Mouse (Mus musculus) layer of hippocampus, adult 18-20 months (tissue): ENCODE data around the gene Podxl2. TPM values are rescaled to one million over a fixed set of nuclear protein-coding genes. Genes with fewer than 3 reads are reported as not detected.

Experiments
- DNase-seq, 2 experiments: peaks; one replicate each; pipeline ENCODE4 v3.0.0; 2022; ENCODE audit warnings: low spot score in 2 of 2
- long read RNA-seq: library from polyadenylated mRNA; stranded (forward); transcript quantifications from one replicate; pipeline ENCODE4 v2.0.0, GENCODE M21; 2021
- total RNA-seq, 2 experiments: library from RNA; stranded (reverse); gene quantifications; 2 replicates each; pipeline ENCODE4 v1.2.3; 2021

The Podxl2 gene
- 100 to 1,000 TPM; 172 to 184 TPM for total RNA-seq
- long read RNA-seq, transcript Podxl2-210 (8 exons, 2,065 nt) = major isoform, 342 of 439 reads
- long read RNA-seq, transcript Podxl2-207 (2 exons, 633 nt) = minor isoform, 45 of 439 reads
- long read RNA-seq, partial matches to known transcripts = 23 of 439 reads
- long read RNA-seq, other reads (novel, unspliced or antisense) = 28 of 439 reads

DNA sequence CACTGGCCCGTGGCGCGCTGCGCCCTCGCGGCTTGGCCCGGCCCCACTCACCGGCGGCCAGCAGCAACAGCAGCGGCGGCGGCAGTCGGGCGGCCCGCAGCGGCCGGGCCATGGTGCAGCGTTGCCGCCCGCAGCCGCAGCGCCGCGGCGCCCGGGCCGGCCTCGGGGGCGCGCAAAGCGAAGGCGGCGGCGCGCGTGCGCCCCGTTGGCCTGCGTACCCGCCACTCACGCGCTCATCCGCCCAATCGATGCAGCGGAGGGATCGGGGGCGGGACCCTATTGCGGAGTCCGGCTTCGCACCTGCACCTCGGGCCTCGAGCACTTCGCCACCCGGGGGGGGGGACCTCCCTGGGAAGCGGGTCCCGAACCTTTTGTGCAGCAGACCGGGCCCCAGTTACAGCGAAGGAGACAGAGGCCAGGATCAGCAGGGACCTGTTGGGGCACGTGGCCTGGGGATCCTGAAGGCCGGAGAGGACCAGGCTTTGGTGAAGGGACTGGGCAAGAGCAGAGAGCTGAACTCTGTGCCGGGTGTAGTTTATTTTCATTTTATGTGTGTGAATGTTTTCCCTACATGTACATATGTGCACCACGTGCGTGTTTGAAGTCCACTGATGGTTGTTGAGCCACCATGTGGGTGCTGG is at the start of gene Podxl2:
Gene Podxl2 (minus strand): TSS at position 177 of the 641 bp plus-strand sequence.
- DNase-seq = peak; percentile 70 to 84

DNA sequence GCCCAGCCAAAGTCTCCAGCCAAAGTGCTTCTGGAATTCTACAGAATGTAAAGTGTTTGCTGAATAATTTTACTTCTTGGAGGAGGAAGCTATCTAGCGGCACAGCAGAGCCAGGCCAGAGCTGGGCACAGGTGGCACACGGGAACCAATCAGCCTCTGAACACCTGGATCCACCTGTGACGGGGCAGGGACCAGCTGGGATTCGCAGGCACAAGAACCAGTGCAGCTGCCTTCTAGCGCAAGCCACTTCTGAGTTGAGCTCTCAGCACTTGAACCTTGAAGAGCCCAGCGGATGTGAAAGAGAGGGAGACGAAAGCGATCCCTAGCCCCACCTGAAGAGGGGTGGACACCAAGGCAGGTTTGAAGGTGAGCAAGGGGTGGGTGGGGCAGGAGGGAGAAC is 44.0 kb upstream of the Podxl2 start:
- no peak for DNase-seq

DNA sequence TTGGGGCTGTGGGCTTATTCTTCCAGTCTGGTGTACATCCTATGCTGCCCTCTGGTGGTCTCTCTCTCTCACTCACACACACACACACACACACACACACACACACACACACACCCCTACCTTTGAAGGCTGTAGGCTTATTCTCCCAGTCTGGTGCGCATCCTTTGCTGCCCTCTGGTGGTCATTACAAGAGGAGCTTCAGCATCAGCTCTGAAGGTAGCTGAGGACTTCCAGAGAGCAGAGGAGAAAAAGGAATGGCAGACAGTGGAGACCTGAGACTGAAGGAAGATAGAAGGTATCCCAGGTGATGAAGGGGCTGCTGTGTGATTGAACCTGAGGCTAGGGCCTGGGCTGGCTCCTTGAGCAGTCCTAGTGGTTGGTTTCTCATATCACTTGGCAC is 41.3 kb upstream of the Podxl2 start:
- peak in 1 of 2 experiments; percentile 71 for DNase-seq

DNA sequence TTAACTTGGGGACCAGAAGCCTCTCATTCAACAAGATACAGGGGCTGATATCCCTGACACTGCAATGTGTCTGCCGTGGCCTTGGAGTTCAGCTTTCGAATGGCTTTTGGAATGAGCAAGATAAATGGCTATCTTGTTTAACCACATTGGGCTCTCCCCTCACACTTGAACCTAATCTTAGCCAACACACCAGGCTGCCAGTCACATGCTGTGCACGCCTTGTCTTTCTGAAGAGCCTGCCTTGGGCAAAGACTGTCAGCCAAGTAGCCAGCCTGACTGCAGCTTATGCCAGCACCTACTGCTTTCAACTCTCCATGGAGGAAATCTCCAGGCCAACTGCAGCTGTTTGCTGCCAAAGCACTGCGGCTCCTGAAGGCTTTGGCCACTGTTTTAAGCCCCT is 40.7 kb upstream of the Podxl2 start:
- no peak for DNase-seq

DNA sequence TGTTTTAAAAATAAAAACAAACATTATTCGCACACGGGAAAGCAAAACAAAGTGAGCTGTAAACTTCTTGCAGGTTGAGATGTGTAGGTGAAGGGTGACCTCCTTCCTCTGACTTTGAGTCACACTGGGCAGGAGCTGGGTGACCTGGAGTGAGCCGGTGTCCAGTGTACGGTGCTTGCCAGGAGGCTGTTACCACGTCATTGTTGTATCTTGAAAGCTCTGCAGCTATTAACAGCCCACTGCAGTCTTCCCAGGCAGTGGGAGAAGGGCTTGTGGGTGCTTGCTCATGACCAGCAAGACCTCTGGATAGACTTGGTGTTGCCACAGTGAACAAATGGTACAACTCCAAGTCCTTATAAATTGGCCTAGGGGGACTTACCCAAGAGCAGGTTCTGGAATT is 40.0 kb upstream of the Podxl2 start:
- DNase-seq = no peak

DNA sequence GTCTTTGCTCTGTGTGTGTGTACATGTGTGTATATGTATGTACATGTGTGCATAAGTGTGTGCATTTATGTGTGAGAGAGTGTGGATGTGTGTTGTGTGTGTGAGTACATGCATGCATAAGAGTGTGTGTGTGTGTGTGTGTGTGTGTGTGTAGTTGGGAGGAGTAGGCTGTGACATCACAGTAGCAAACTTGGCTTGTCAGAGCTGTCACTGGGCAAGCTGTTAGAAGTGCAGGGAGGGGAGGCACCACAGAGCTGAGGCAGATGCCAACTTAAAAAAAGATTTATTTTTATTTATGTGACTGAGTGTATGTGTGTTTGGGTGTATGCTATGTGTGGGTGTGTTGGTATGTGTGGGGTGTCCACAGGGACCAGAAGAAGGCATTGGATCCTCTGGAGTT is 38.6 kb upstream of the Podxl2 start:
- no peak for DNase-seq

DNA sequence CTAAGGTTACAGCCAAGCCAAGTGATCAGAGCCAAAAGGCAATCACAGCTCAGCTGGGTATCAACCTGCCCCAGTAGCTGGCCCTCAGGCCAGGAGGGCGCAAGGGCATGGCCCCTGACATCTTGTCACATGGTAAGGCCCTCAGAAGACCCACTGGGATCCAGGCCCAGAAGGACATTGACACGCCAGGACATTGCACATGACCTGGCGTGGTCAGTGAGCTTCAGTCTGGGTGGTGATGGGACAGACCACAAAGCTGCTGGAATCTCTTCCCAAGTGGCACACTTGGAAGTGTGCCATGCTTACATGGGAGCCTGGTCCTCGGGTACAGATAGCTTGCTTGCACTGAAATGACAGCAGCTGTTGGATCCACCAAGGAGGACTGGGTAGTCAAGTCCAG is 38.2 kb upstream of the Podxl2 start:
- DNase-seq = no peak

DNA sequence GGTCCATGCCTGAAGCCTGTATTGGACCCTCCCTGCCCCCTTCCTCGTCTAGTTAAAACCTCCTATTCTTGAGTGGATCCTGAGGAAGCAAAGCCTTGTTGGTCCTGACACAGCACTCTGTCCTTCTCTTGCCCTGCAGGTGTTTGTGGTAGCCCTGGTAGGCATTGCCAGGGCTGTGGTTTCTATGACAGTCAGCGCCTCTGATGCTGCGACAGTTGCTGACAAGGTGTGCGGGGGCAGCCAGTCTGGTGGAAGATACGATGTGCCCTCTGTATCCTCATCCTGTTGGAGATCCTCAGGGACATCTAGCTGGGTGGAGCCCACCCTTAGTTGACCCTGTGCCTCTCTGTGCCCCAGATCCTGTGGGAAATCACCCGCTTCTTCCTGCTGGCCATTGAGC is 34.3 kb upstream of the Podxl2 start:
- DNase-seq = no peak

DNA sequence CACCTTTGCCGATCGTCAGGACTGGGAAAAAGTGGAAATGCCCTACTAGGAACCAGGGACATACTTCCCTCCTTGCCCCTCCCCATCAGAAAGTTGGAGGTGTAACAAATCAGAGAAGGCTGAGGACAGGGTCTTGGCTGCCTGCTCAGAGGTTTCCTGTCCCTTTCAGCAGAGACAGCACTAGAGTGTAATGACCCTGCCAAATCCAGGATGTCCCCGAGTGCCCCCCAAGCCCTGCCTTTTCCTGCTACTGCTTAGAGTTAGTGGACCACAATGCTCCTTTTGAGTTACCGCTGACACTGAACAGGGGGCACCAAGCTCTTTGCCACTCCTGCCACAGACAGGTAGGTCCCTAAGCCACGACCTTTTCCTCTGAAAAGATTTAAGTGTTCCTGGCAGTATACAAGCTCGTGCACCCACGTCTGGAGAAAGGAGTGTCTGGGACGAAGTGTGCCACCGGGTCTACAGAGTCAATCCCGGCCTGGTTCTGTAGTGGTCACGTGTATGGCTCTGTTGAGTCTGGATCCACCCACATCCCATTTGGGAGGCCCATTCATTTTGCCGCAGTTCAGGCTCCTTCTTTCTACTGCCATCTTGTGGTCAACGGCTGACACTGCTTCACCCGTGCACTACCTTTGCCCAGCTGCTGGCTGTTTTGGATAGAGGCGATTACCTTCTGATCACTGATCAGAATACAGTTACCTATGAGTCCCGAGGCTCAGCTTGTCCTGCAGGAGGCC is 31.7 kb upstream of the Podxl2 start:
- DNase-seq = peak in 1 of 2 experiments; percentile 78

DNA sequence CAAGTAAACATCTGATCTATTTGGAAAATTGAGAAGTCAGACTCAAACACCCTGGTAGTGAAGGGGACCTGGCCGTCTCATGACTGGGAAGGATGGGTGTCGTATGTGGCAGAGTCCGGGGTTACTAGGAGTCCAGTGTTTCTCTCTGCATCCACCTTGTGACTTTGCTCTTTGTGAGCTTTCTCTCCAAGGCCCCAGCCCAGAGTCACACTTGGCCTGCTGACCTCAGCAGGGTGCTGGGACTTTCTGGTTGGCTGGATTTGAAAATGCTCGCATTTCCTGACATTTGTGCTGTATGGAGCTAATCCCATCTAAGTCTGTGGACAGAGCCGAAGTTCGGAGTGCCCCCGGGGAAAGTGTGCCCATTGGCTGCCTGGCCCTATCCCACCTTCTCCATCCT is 30.2 kb upstream of the Podxl2 start:
- DNase-seq = no peak

DNA sequence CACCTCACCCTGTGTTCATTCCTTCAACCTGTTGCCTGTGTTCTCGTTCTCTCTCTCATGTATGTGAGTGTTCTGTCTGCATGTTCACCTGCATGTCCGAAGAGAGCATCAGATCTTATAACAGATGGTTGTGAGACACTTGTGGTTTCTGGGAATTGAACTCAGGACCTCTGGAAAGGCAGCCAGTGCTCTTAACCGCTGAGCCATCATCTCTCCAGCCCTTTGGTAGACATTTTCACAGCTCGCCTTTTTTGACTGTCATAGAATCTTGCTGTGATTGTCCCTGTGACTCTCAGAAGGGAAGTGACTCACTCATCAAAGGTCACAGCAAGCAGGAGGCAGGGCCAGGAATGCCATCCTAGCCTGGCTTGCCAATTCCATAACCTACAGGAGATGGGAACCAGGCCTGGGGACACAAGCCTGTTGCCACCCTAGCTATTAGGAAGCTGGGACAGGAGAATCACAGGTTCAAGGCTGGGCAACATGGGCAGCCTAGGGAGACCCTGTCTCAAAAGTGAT is 29.7 kb upstream of the Podxl2 start:
- DNase-seq = no peak

DNA sequence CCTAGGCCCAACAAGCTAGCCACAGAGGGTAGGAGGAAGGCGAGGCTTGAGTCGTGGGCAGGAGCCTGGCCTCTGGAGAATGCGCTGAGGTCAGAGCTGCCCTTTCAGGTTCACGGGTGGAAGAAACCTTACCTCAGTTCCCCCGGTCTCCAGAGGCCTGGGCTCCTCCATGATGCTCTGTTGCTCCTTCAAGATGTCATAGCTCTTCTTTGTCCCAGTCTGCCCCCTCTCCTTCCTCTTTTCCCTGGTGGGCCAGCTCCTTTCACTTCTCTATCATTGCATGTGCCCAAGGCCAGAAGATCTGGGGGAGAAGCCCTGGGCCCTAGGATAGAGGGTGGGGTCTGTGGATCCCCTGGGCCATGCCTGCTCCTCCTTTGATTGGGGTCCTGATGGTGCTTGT is 28.9 kb upstream of the Podxl2 start:
- no peak for DNase-seq

DNA sequence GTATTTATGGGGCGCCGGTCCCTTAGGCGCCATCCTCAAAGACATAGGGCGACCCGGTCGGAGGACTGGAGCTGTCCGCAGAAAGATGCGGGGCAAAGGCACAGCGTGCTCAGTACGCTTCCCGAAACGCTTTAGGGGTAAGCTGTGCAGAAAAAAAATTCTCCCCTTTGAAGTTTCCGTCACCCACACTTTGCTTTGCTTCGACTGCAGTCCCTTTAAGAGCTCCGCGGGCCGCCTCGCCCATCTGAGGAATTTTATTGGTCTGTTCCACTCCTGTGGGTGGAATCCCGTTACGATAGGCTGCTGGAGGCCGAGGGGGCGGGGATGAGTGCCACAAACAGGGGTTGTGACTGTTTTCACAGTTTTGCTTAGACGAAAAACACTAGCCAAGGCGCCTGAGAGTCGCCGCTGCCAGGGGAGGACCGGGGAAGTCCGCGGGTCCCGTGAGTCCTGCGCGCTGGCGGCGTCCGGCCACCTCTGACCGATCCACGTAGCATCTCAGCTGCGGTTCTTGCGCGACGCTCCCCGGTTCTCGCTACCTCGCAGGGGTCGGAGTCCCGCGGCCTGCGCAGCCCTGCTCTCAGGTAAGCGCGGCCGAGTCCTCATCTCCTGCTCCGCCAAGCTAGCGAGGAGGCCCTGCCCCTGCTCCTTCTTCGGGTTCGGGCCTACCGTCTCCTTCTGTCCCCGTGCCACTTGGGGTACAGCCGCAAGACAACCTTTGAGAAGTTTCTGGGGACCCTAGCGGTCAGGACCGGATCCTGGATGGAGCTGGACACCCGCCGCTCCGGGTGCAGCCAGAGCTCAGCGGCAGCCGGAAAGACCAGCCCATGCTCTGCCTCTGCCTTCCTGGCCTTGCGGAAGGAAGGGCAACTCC is 27.3 kb upstream of the Podxl2 start, which contains the start of gene Tpra1:
Gene Tpra1 (plus strand): TSS at position 305 of the 874 bp plus-strand sequence.
- DNase-seq = peak; percentile 94 to 97

DNA sequence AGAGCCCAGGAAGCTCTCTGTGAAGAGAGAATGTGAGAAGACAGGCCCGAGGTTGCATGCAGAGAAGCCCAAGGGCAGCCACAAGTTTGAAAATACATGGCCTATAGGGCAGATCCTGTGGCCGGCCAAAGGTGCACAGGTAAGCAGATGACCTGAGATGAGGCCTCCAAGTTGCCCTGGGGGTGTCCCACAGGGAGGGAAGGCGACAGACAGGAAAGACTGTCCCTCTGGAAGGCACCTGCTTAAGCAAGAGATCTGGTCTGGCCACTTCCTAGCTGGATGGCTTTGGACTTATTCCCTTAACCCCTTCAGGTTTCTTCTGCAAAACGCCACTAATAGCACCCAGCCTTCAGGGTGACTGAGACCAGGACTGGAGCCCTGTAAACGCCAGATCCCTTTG is 26.6 kb upstream of the Podxl2 start:
- DNase-seq = no peak

DNA sequence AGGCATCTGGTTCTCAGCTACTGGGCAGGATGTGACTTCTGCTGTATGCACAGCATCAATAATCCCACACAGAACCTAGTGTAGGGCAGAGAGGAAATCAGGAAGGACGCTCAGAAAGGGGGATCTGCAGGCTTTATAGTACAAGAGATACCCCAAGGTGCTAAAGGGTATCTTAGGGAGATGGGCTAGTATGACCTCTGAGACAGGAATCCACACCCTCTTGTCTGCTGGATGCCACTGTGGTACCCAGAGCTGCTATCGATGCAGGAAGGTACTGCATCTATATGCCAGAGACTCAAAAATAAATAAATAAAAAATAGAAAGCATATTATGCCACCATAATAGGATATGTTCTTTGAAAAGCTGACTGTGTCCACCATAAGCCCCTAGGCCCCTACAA is 24.8 kb upstream of the Podxl2 start:
- no peak for DNase-seq

DNA sequence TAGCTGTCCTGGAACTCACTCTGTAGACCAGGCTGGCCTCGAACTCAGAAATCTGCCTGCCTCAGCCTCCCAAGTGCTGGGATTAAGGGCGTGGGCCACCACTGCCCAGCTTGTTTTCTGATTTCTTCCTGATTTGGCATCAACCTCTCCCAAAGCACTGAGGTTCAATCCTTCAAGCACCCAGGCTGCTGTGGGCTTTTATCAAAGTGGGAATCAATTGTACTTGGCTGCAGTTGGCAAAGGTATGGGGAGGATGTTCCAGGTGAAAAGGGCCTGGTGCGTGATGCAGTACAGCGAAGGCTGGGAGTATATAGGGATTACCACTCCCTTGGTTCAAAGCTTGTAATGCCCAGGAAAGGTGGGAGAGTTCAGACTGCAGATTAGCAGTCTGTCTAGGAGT is 24.2 kb upstream of the Podxl2 start:
- no peak for DNase-seq

DNA sequence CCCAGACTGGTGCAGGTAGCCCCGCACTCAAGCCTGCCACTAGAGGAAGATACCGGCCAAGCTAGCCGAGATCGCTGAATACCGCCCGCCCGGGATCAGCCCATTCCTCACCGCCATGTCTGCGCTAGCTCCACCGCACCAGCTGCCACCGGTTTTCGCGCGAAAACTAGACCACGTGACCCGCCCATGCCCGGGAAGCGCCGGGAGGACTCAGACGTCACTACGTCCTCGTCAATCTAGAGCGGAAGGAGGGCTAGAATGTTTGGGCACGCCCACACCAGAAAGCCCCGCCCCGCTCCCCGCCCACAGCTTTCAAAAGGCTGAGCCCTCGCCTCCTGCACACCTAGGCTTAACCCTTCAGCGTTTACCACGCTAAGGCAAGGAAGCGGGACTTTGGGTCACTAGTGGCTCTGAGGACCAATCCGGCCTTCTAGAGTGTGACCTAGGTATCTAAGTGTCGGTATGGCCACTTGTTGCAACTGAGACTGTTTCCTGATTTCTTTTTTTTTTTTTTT is 23.7 kb upstream of the Podxl2 start, which contains the start of gene Mcm2:
Gene Mcm2 (minus strand): TSS at position 247 of the 515 bp plus-strand sequence.
- peak; percentile 88 to 94 for DNase-seq

DNA sequence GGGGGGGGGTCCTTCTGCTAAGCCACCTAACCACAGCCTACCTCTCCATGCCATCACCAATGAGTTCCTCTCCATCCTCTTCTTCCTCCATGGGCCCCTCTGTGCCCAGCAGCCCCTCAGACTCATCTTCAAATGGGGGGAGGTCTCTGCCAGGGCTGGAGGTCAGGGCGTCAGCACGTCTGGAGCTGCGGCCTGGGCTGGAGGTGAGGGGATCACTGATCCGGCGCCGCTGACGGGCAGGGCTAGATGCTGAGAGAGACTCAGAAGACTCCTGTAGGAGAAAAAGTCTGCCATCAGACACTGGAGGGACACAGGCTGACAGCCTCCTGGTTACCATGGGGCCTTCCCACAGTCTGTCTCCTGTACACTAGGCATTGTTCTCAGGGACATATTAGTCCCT is 22.4 kb upstream of the Podxl2 start:
- DNase-seq = no peak

DNA sequence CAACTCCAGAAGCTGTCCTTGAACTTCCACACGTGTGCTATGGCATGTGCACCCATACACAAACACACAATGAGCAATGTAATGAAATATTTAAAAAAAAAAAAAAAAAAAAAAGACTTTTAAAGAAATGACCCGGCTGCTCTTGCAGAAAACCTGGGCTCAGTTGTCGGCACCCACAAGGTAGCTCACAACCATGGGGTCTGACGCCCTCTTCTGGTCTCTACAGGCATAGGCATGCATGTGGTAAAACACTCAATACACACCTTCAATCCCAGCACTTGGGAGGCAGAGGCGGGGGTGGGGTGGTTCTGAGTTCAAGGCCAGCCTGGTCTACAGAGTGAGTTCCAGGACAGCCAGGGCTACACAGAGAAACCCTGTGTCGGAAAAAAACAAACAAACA is 21.1 kb upstream of the Podxl2 start:
- DNase-seq = no peak

DNA sequence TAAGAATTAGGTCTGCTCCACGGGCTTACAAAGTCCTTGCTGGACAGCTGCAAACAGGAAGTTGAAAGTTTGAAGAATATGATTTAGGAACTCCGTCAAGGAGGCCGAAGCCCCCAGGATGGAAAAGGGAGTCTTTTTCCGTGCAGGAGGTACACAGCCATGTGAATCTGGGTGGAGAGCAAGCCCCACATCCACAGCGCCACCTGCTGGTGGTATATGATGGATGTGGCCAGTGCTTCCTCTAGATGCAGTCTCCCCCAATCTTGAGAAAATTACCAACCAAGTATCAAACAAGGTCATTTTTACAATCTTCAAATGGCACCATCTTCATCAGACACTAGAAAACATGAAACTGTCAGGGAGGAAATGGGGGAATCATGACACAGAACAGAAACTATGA is 18.7 kb upstream of the Podxl2 start:
- peak in 1 of 2 experiments; percentile 68 for DNase-seq

DNA sequence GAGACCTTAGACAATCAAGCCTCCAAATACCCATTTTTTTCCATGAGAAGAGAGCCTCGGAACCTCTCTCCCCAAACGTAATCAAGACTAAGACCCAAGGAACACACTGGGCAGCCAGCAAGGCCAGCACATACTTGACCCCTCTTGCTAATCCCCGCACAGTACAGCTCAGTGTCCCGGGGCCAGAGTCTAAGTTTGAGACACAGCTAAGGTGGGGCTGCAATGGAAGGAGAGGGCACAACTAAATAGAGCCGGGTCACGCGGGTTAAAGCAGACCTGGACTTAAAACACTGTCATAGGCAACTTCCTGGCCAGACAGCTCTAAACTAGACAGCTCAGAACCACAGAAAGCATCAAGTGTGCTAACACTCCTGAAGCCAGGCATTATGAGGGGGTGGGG is 16.0 kb upstream of the Podxl2 start:
- no peak for DNase-seq
